Mouse (Mus musculus): ENCODE results near the gene Phf23.

- TF ChIP-seq MYOD1 (IDR thresholded peaks at IDR 0.05; ENCODE audit: control insufficient read depth, insufficient read length, low read depth) (no peak), CTCF (IDR thresholded peaks at IDR 0.05; ENCODE audit: control insufficient read depth, insufficient read depth, insufficient read length) (no peak), MAX (IDR thresholded peaks at IDR 0.05) (no peak), USF1 (IDR thresholded peaks at IDR 0.05; ENCODE audit: low read depth) (no peak)
Measured at GRCm38 (mm10) chr11:69965271-69966005, 30.1 kb upstream of the Phf23 start.
